Mouse (Mus musculus) CH12.LX (cell line): ENCODE measurements around the gene Ncdn.

Source experiments
- POLR2A ChIP-seq: IDR thresholded peaks from 2 replicates; pipeline ENCODE4 v1.6.1; 2011; ENCODE audit warnings: low read depth, mild to moderate bottlenecking, improper control_type of control experiment, low read length
- ZNF384 ChIP-seq: IDR thresholded peaks from 2 replicates; pipeline ENCODE4 v1.6.1; 2012; ENCODE audit warnings: low read depth, low read length, improper control_type of control experiment, inconsistent platforms

DNA sequence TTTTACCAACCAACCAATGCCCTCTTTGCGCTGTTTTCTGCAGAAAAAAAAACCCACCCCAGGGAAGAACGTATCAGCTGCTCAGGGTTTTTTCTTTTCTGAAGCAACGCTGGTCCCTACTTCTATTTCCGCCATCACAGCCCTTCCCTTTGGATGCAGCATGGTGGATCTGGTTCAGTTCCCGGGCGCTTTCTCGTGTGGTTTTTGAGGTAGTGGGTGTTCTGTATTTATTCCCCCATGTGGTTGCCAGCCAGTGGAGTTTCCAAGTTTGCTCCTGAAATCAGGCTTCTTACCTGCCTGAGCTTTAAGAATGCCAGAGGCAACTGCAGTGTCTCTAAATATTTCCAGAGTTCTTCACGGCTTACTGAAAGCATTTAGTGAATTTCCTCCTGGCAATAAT, 29.3 kb upstream of the Ncdn start:
- TF ChIP-seq POLR2A: no peak
- no peak for TF ChIP-seq ZNF384
